Mouse (Mus musculus) E14TG2a.4 (cell line): Measurements from ENCODE around the gene P4ha1.

ENCODE experiments used
- CTCF ChIP-seq: conservative IDR thresholded peaks from 2 replicates; pipeline ENCODE4 v1.5.1; 2014; ENCODE audit warnings: low read length
- POU5F1 ChIP-seq: IDR thresholded peaks from 2 replicates; pipeline ENCODE4 v1.6.1; 2014; ENCODE audit warnings: low read length, borderline replicate concordance

DNA sequence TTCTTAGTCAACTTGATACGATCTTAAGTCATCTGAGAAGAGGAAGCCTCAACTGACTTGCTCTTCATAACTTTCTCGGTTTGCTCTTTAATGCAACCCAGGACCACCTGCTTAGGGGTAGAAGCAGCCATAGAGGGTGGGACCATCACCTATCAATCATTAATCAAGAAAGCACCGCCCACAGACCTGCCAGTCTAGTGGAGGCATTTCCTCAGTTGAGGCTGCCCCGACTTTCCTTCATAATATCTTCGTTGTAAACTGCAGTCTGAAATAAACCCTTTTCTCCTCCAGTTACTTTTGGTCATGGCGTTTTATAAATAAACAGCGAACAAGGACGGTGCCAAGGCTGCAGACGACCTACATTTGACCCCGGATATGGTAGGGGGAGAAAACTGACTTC is 46.0 kb upstream of the P4ha1 start:
- no peak for TF ChIP-seq CTCF
- no peak for TF ChIP-seq POU5F1
